Mouse (Mus musculus) large intestine, adult 2 months (tissue): ENCODE data around the gene Gm10972. TPM values are rescaled to one million over a fixed set of nuclear protein-coding genes. Genes with fewer than 3 reads are reported as not detected.
"Not testable (repeated sequence)": the region's sequence is repeated elsewhere in the genome, so short reads cannot be mapped to it uniquely, and the experiment has no call there.

ENCODE experiments used
- DNase-seq: peaks from one replicate; pipeline ENCODE4 v3.0.0-alpha.2; 2012; ENCODE audit warnings: low read depth, low spot score
- WGBS: fragments of 180-500 bp; shearing (Covaris S2); methylation state at CpG from one replicate; pipeline ENCODE4 v1.1.7; 2018; 5-methylcytosine and 5-hydroxymethylcytosine counted together
- polyA plus RNA-seq: library from polyadenylated mRNA; depleted of rRNA; stranded (reverse); fragments of >200 nt; gene quantifications from 2 replicates; pipeline ENCODE4 v1.2.3, GENCODE M21; 2012

The Gm10972 gene
- polyA plus RNA-seq, 1 experiment, result not detected

- 5% methylated on average over 28 of the region's 47 CpGs for WGBS
Observed at GRCm38 (mm10) chr3:94657852-94658739, 15.2 kb downstream of the Gm10972 start.

DNA sequence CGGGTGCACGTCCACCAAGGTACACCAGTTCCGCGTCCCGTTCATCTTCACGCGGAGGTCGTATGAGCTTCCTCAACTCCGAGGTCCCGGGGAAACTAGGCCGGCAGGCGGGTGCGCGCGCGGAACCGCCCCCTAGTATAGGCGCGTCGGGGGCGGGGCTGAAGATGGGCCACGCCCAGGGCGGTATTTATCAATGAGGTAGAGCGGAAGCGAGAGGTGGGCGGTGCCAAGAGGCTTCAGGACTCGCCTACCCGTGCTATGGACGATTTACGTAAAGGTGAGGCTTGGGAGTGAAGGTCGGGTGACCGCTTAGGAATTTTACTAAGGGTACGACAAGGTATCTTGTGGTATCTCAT is 15.8 kb downstream of the Gm10972 start, which contains the start of gene Tuft1:
Gene Tuft1 (minus strand): TSS at position 133 of the 356 bp plus-strand sequence.
- under 1% methylated on average over 21 of the region's 33 CpGs for WGBS
- not testable (repeated sequence) for DNase-seq

More at GRCm38 (mm10) chr3:94657852-94658739, 15.2 kb downstream of the Gm10972 start:
- not testable (repeated sequence) for DNase-seq

DNA sequence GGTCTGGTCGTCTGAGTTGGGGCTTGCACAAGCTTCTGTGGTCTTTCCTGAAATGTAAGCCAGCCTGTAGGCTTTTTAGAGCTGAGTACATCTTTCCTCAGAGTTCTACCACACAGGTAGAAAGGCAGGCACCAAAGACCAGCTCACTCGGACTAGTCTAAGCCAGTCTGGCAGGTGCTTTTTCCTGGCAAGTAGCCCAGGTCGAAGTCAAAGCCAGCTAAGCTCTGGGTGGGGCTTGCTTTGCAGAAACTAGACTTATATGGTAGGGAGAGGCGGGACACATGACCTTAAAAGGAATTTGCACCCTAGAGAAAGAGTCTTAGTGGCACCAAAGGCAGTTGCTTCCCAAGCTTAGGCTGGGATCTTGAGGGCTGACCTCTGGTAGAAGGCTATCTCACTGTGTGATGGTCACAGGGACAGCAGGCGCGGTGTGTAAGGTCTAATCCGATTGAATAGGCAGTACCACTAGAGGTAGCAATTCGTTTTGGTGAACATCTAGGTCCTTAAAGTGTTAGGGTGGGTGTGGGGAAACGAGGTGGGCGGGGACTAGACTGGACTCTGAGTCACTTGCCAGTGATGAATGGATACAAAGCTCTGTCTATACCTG is 16.3 kb downstream of the Gm10972 start:
- peak; percentile 66 for DNase-seq
- 20% methylated on average over 8 of the region's 10 CpGs for WGBS

DNA sequence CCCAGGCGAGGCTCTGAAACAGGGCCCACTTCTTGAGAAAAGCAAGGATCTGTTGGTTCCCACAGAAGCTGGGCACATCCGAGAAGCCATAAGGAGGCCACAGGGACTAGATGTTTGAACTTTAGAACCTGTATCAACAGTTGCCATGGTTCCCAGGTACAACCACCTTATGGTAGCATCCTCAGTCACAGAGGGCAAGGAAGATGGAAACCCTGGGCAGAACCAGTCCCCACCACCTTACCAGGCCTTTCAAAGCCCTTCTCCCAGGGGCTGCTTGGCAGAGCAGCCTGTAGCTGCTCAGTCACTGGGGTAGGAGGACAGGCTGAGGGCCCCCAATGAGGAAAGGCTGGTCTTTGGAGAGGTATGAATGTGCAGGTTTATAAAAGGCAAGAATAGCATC is 17.9 kb downstream of the Gm10972 start:
- not testable (repeated sequence) for DNase-seq
- 96% methylated on average over 2 of the region's 2 CpGs for WGBS

DNA sequence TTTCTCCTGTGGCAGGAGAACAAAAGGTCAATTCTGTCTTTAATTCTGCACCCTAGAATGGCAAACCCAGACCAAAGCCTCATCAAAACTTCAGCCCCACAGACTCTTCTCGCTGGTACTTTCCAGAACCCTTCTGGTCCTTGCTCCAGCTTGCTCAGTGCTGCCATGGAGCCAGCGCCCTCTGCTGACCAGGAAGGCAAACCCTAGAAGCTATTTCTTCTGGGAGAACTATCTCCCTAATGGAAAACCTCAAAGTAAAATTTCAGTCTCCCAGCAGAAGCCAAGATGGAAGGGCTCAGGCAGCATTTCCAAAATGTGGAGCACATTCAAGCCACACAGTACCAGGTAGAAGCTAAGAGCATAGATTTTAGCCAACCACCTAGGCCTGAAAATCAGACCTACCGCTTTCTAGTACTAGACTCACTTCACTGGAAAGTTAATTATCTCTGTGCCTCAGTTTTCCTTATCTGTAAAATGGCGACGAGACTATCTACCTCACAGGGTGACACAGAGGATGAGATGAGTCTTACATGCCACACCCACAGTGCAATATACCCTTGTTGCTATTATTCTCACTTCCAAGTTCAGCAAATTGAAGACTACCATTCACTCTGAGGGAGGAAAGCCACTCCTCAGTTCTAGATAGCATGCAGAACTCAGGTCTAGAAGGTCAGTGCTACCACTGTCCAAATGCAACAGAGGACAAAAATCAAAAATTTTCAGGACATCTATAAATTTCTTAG is 22.3 kb downstream of the Gm10972 start:
- 39% methylated on average over 5 of the region's 5 CpGs for WGBS
- not testable (repeated sequence) for DNase-seq

- 20% methylated on average over 7 of the region's 7 CpGs for WGBS
- not testable (repeated sequence) for DNase-seq
Observed at GRCm38 (mm10) chr3:94665896-94666295, 23.0 kb downstream of the Gm10972 start.

- 39% methylated on average over 9 of the region's 9 CpGs for WGBS
- DNase-seq, result not testable (repeated sequence)
Observed at GRCm38 (mm10) chr3:94675101-94675500, 32.2 kb downstream of the Gm10972 start.

GRCm38 (mm10) chr3:94679351-94679841 is 36.5 kb downstream of the Gm10972 start:
- no peak for DNase-seq
- 37% methylated on average over 8 of the region's 8 CpGs for WGBS

- 79% methylated on average over 12 of the region's 12 CpGs for WGBS
- not testable (repeated sequence) for DNase-seq
Observed at GRCm38 (mm10) chr3:94680032-94680431, 37.1 kb downstream of the Gm10972 start.

GRCm38 (mm10) chr3:94680783-94681182 is 37.9 kb downstream of the Gm10972 start:
- DNase-seq, result no peak
- WGBS, result 41% methylated on average over 16 of the region's 16 CpGs

DNA sequence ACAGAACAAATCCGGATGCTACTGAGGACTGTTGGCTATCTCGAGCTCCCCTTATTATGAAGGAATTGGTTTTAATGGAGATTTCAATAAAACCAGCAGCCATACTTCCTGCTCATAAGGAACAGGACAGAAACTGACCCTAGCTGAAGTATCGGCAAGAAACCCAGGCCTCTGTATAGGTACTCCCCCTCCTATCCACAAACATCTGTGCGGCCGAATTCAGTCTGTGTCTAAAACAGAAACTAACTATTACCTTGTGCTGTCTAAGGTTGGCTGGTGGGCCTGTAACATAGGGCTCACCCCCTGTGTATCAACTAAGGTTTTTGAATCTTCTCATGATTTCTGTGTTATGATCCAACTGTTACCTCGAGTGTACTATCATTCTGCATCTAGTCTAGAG is 40.7 kb downstream of the Gm10972 start:
- WGBS, result 75% methylated on average over 6 of the region's 6 CpGs
- no peak for DNase-seq

DNA sequence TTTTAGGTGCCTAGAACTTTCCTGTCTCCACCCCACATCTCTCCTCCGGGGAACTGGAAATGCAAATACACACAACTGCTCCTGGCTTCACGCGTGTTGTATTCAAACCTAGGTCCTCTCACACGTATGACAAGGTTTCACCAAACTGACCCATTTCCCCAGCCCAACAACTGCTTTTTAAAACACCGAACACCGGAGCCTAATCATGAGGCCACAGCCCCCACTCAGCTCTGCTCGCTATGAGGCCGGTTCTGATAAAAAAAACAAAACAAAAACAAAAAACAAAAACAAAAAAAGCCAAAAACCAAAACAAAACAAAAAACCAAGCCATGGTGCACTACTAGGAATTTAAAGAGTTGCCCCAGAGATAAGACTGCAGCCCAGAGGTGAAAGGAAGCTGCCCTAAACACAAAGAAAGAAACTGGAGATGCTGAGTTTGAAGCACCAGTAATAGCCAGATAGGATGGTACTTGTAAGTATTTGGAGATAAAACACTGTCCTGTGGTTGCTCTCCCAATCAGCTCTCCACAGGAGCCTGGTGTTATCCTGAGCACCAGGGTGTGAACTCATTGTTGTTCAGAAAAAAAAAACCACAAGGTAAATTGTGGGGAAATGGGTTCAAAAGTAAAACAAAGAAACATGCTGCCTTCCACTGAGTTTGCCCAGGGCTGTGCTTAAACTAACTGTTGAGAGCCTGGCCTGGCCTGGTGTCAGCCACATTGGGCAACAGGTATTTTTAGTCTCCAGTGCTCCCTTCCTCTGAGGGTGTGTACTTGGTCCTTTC is 43.3 kb downstream of the Gm10972 start:
- DNase-seq, result not testable (repeated sequence)
- 93% methylated on average over 8 of the region's 8 CpGs for WGBS

DNA sequence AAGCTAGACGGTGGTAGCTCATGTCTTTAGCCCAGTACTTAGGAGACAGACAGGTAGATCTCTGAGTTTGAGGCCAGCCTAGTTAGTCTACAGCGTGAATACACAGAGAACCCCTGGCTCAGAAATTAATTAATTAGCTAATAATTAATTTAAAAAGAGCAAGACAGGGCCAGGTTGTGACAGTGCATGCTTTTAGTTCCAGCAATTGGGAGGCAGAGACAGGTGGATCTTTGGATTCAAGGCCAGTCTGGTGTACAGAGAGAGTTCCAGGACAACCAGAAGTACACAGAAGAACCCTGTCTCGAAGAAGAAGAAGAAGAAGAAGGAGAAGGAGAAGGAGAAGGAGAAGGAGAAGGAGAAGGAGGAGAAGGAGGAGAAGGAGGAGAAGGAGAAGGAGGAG is 45.8 kb downstream of the Gm10972 start:
- not testable (repeated sequence) for DNase-seq
- 93% methylated on average over 3 of the region's 3 CpGs for WGBS

GRCm38 (mm10) chr3:94689195-94689594 is 46.3 kb downstream of the Gm10972 start:
- not testable (repeated sequence) for DNase-seq
- 65% methylated on average over 1 of the region's 1 CpGs for WGBS

DNA sequence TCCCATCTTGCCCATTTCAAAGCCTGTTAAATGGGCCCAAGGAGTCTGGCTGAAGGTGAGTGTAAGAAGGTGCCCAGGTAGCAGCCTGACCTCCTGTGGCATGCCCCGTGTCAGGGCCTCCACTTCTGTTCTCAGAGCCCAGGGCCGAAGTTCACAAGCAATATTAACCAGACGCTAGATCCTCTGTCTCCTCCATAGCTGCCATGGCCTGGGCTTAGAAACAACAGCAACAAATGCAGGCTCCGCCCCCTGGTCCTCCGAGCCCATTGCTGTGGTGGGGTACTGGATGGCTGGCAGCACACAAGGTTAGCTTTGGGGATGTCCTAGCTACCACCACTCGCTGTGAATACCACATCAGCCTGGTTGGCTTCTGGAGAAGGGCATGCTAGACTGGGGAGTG is 47.2 kb downstream of the Gm10972 start:
- not testable (repeated sequence) for DNase-seq
- 59% methylated on average over 6 of the region's 6 CpGs for WGBS

DNA sequence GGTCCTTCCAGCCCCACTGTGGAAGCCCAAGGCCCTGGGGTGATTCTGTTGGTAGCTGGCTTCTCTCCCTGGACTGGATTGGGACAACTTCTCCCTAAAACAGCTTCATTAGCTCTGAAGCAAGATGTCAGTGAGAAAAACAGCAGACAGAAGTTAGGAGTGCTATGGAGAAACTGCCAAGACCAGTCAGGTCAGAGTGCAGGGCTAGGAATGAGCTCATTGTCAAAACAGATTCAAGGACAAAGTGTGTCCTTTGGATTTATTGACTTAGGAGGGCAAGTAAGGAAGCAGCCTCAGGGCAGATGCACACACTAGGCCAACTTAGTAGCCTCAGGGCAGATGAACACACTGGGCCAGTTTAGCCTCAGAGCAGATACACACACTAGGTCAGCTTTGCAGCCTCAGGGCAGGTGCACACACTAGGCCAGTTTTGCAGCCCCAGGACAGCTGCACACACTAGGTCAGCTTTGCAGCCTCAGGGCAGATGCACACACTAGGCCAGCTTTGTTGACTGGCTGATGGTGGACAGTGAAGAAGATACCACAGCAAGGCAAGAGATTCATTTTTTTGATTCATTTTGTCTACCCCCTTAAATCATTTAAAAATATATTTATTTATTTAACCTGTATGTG is 47.8 kb downstream of the Gm10972 start:
- no peak for DNase-seq

- WGBS, result 93% methylated on average over 4 of the region's 4 CpGs
- not testable (repeated sequence) for DNase-seq
Observed at GRCm38 (mm10) chr3:94691694-94692093, 48.8 kb downstream of the Gm10972 start.
